Mouse (Mus musculus): ENCODE measurements at regions not wholly inside any gene's neighbourhood (a gene's known extent, or its start where the extent isn't known, plus 50 kb on each side); places are given as distances from the start of the nearest gene placed in this dataset.

DNA sequence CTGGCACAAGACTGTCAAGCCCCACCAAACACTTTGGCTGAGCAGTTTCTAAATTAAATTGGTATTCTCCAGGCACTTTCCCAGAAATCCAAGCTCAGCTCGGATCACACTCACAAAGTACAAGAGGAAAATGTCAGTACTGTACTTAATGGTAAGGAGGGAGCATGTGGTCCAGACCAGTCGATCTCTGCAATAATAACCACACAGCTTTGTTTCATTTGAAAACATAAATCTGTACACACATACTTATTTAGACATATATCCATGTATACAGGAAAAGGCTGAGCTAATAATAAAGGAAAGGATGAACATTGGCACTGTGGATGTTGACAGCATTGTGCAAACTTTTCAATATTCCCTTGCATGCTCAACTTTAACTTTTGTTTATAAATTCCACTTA lies 184.1 kb downstream of the Fbxo8 start:
- no peak overlapping the region for H3K27ac ChIP-seq (ENCODE audit: insufficient read depth, low read depth)
- in situ Hi-C loops (cut with MboI; ENCODE audit: low pct_ligation_motif_present, low pct_unique_long_range_greater_than_20kb, low sequenced_read_pairs) = no loop called here
- dilution Hi-C loops (cut with MboI; ENCODE audit: extremely low pct_ligation_motif_present, extremely low pct_unique_long_range_greater_than_20kb, low sequenced_read_pairs) = no loop called here
- no peaks in the 10 kb centered on the region for H3K9me3 ChIP-seq (replicated peaks; ENCODE audit: low read length)
- H3K79me2 ChIP-seq (replicated peaks; ENCODE audit: control insufficient read depth, extremely low read depth, insufficient read depth, poor library complexity, severe bottlenecking) = no peaks in the 10 kb centered on the region
- no peak overlapping the region for H3K4me2 ChIP-seq (ENCODE audit: insufficient read depth, low read depth, poor library complexity, severe bottlenecking)
- H3K36me3 ChIP-seq (replicated peaks in 1 of 2; ENCODE audit: control insufficient read depth in 1 of 2, insufficient read depth in 1 of 2, low read length in 1 of 2) = no peaks in the 10 kb centered on the region
- H3K27me3 ChIP-seq (replicated peaks) = no peaks in the 10 kb centered on the region
- H3K9ac ChIP-seq (ENCODE audit: insufficient read depth, low read depth) = no peak overlapping the region
- DNase-seq (ENCODE audit: extremely low read depth) = no peak
- no peaks in the 10 kb centered on the region for H3K4me1 ChIP-seq (ENCODE audit: control insufficient read depth in 1 of 2, insufficient read depth in 2 of 2)
- no peak overlapping the region for H3K4me3 ChIP-seq (replicated peaks in 1 of 3; ENCODE audit: low read depth in 2 of 3, low read length in 2 of 3, poor library complexity in 1 of 3)
- TF ChIP-seq TCF12 (IDR thresholded peaks at IDR 0.05; ENCODE audit: low read depth, low read length) (no peak), CHD1 (IDR thresholded peaks at IDR 0.05; ENCODE audit: low read depth, low read length) (no peak), HCFC1 (IDR thresholded peaks at IDR 0.05; ENCODE audit: low read depth, low read length) (no peak), MYC (IDR thresholded peaks at IDR 0.05; ENCODE audit: low read depth, low read length) (no peak), ZMIZ1 (IDR thresholded peaks at IDR 0.05; ENCODE audit: low read depth, low read length) (no peak), GABPA (IDR thresholded peaks at IDR 0.05; ENCODE audit: insufficient replicate concordance, low read depth, low read length) (no peak), SMC3 (IDR thresholded peaks at IDR 0.05; ENCODE audit: low read depth, low read length) (no peak)

DNA sequence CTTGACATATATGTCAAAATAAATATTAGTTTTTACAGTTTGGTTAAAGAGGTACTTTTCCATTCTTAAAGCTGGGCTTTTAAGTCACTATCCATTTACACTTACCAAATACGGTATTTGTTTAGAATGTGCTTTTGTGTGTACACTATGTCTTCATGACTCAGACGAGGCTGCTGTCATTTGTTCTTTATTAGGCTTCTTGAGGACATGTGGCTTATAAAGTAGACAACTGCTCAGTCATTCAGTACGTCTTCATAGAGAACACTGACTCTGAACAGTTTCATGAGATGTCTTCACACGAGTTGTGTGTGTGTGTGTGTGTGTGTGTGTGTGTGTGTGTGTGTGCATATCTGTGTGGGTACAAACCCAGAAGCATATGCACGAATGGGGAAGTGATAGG lies 216.1 kb downstream of the Fbxo8 start:
- H3K27ac ChIP-seq (ENCODE audit: insufficient read depth, low read depth) = no peak overlapping the region
- H3K4me1 ChIP-seq (ENCODE audit: control insufficient read depth in 1 of 2, insufficient read depth in 2 of 2) = no peaks in the 10 kb centered on the region
- H3K4me2 ChIP-seq (ENCODE audit: insufficient read depth, low read depth, poor library complexity, severe bottlenecking) = no peak overlapping the region
- DNase-seq (ENCODE audit: extremely low read depth) = peak; percentile 6
- H3K36me3 ChIP-seq (replicated peaks in 1 of 2; ENCODE audit: control insufficient read depth in 1 of 2, insufficient read depth in 1 of 2, low read length in 1 of 2) = no peaks in the 10 kb centered on the region
- no peaks in the 10 kb centered on the region for H3K27me3 ChIP-seq (replicated peaks)
- TF ChIP-seq BHLHE40 (IDR thresholded peaks at IDR 0.05; ENCODE audit: low read depth, low read length) = peak; percentile 26; the same call in 1 of the 2 replicates
- TF ChIP-seq POLR2AphosphoS2 (IDR thresholded peaks at IDR 0.05; ENCODE audit: low read depth, low read length) = no peak
- TF ChIP-seq EP300 (IDR thresholded peaks at IDR 0.05; ENCODE audit: low read length) = no peak
- no peak for TF ChIP-seq NELFE (IDR thresholded peaks at IDR 0.05; ENCODE audit: low read depth, low read length)
- no peak for TF ChIP-seq POLR2A (IDR thresholded peaks at IDR 0.05; ENCODE audit: low read depth, low read length)
- TF ChIP-seq MEF2A (IDR thresholded peaks at IDR 0.05; ENCODE audit: borderline replicate concordance, low read depth, low read length) = no peak
- no peak for TF ChIP-seq NRF1 (IDR thresholded peaks at IDR 0.05; ENCODE audit: low read depth, low read length)
- H3K79me2 ChIP-seq (replicated peaks; ENCODE audit: control insufficient read depth, extremely low read depth, insufficient read depth, poor library complexity, severe bottlenecking) = no peaks in the 10 kb centered on the region
- dilution Hi-C loops (cut with MboI; ENCODE audit: extremely low pct_ligation_motif_present, extremely low pct_unique_long_range_greater_than_20kb, low sequenced_read_pairs) = no loop called here
- H3K9me3 ChIP-seq (replicated peaks; ENCODE audit: low read length) = no peaks in the 10 kb centered on the region
- in situ Hi-C loops (cut with MboI; ENCODE audit: low pct_ligation_motif_present, low pct_unique_long_range_greater_than_20kb, low sequenced_read_pairs) = no loop called here
- no peak overlapping the region for H3K4me3 ChIP-seq (replicated peaks in 1 of 3; ENCODE audit: low read depth in 2 of 3, low read length in 2 of 3, poor library complexity in 1 of 3)
- H3K9ac ChIP-seq (ENCODE audit: insufficient read depth, low read depth) = no peak overlapping the region

DNA sequence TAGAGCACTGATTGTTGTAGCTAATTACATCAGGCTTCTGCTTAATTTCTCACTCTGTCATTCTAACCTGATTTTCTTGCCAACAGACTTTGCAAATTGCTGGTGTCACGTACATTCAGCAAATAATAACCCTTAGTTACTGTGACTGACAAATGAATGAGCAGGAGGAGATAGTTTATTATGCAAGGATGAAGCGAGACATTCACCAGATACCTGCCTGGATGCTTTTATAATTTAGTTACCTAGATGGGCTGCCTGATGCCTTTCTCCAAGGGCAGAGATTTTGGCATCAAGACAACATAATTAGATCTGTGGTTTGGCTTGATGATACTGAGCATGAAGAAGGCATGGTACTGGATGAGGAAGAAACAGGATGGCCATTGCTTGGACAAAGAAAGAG lies 233.6 kb downstream of the Fbxo8 start:
- Histone ChIP-seq H3K4me1 (ENCODE audit: control insufficient read depth in 1 of 2, insufficient read depth in 2 of 2) (no peaks in the 10 kb centered on the region), H3K9ac (ENCODE audit: insufficient read depth, low read depth) (no peak overlapping the region), H3K4me2 (ENCODE audit: insufficient read depth, low read depth, poor library complexity, severe bottlenecking) (no peak overlapping the region), H3K36me3 (replicated peaks in 1 of 2; ENCODE audit: control insufficient read depth in 1 of 2, insufficient read depth in 1 of 2, low read length in 1 of 2) (no peaks in the 10 kb centered on the region), H3K79me2 (replicated peaks; ENCODE audit: control insufficient read depth, extremely low read depth, insufficient read depth, poor library complexity, severe bottlenecking) (no peaks in the 10 kb centered on the region), H3K27ac (ENCODE audit: insufficient read depth, low read depth) (no peak overlapping the region), H3K27me3 (replicated peaks) (no peaks in the 10 kb centered on the region), H3K9me3 (replicated peaks; ENCODE audit: low read length) (no peaks in the 10 kb centered on the region), H3K4me3 (replicated peaks in 1 of 3; ENCODE audit: low read depth in 2 of 3, low read length in 2 of 3, poor library complexity in 1 of 3) (no peak overlapping the region)
- in situ Hi-C loops (cut with MboI; ENCODE audit: low pct_ligation_motif_present, low pct_unique_long_range_greater_than_20kb, low sequenced_read_pairs) = no loop called here
- dilution Hi-C loops (cut with MboI; ENCODE audit: extremely low pct_ligation_motif_present, extremely low pct_unique_long_range_greater_than_20kb, low sequenced_read_pairs) = no loop called here
- DNase-seq (ENCODE audit: extremely low read depth) = no peak
- TF ChIP-seq JUN (IDR thresholded peaks at IDR 0.05; ENCODE audit: insufficient read depth, low read depth, low read length) (no peak), UBTF (IDR thresholded peaks at IDR 0.05; ENCODE audit: low read depth, low read length) (no peak), ELF1 (IDR thresholded peaks at IDR 0.05; ENCODE audit: low read depth, low read length) (no peak), MAZ (IDR thresholded peaks at IDR 0.05; ENCODE audit: low read depth, low read length) (no peak), SMC3 (IDR thresholded peaks at IDR 0.05; ENCODE audit: low read depth, low read length) (no peak), IRF4 (IDR thresholded peaks at IDR 0.05; ENCODE audit: low read depth, low read length) (no peak), CHD2 (IDR thresholded peaks at IDR 0.05; ENCODE audit: low read length) (no peak), ZMIZ1 (IDR thresholded peaks at IDR 0.05; ENCODE audit: low read depth, low read length) (no peak), EP300 (IDR thresholded peaks at IDR 0.05; ENCODE audit: low read length) (no peak), TBP (conservative IDR thresholded peaks at IDR 0.05; ENCODE audit: low read depth, low read length) (no peak), JUND (conservative IDR thresholded peaks at IDR 0.05; ENCODE audit: low read depth, low read length) (no peak), RCOR1 (conservative IDR thresholded peaks at IDR 0.05; ENCODE audit: low read depth, low read length) (no peak), BHLHE40 (IDR thresholded peaks at IDR 0.05; ENCODE audit: low read depth, low read length) (no peak), ZC3H11A (IDR thresholded peaks at IDR 0.05; ENCODE audit: low read depth, low read length) (no peak), ZNF384 (IDR thresholded peaks at IDR 0.05; ENCODE audit: low read depth, low read length) (no peak), MEF2A (IDR thresholded peaks at IDR 0.05; ENCODE audit: borderline replicate concordance, low read depth, low read length) (no peak), HCFC1 (IDR thresholded peaks at IDR 0.05; ENCODE audit: low read depth, low read length) (no peak), ETS1 (conservative IDR thresholded peaks at IDR 0.05; ENCODE audit: low read depth, low read length) (no peak), USF2 (conservative IDR thresholded peaks at IDR 0.05; ENCODE audit: low read depth, low read length) (no peak)
